Mouse (Mus musculus) testis, adult 2 months (tissue): ENCODE measurements around the gene Gm45213.

Experiments used
- CTCF ChIP-seq: fragments of 200-500 bp; IDR thresholded peaks from 2 replicates; pipeline ENCODE4 v1.5.1; 2012; ENCODE audit warnings: low read depth, mild to moderate bottlenecking, inconsistent platforms, low read length, moderate library complexity; ENCODE audit not compliant: control insufficient read depth, insufficient read depth, insufficient replicate concordance
- POLR2A ChIP-seq: fragments of 200-500 bp; IDR thresholded peaks from 2 replicates; pipeline ENCODE4 v1.6.1; 2012; ENCODE audit warnings: low read depth, mild to moderate bottlenecking, inconsistent platforms, low read length, moderate library complexity; ENCODE audit not compliant: control insufficient read depth

DNA sequence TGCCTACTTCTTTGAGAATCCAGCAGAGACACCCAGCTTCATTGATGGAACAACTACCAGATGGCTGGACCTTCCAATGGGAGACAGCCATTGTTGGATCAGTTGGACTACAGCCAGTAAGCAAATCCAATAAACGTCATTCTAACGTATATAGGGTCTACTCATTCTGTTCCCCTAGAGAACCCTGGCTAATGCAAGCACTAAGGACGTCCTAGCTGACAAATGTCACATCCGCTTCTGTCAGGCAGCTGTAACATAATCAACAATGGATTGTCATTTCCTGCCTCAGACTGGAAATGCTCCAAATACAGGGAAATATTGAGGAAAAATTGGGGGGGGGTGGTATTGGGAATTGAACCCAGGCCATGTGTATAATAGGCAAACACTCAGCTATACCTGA is 62.4 kb downstream of the Gm45213 start:
- TF ChIP-seq CTCF (no peak), POLR2A (no peak)
